Mouse (Mus musculus): ENCODE measurements at regions not wholly inside any gene's neighbourhood (a gene's known extent, or its start where the extent isn't known, plus 50 kb on each side); places are given as distances from the start of the nearest gene placed in this dataset.

- H3K9ac ChIP-seq, result no peak overlapping the region
- no peak for ATAC-seq (ENCODE audit: insufficient number of reproducible peaks, insufficient read depth, low FRiP score, low TSS enrichment)
- no peaks in the 10 kb centered on the region for H3K36me3 ChIP-seq
- WGBS, result 68% methylated on average over 10 of the region's 10 CpGs
- H3K27ac ChIP-seq, result no peak overlapping the region
- no peak overlapping the region for H3K4me2 ChIP-seq (replicated peaks)
- no peaks in the 10 kb centered on the region for H3K27me3 ChIP-seq
- H3K9me3 ChIP-seq, result no peaks in the 10 kb centered on the region
- H3K4me3 ChIP-seq, result no peak overlapping the region
- no peaks in the 10 kb centered on the region for H3K4me1 ChIP-seq
Measured at GRCm38 (mm10) chr5:112039645-112040372, 212.5 kb downstream of the Cryba4 start.

- H3K4me3 ChIP-seq, result no peak overlapping the region
- H3K36me3 ChIP-seq, result no peaks in the 10 kb centered on the region
- no peak overlapping the region for H3K27ac ChIP-seq
- no peak for ATAC-seq (ENCODE audit: insufficient number of reproducible peaks, insufficient read depth, low FRiP score, low TSS enrichment)
- H3K9me3 ChIP-seq, result no peaks in the 10 kb centered on the region
- H3K4me2 ChIP-seq (replicated peaks), result no peak overlapping the region
- no peak overlapping the region for H3K9ac ChIP-seq
- WGBS, result 53% methylated on average over 1 of the region's 1 CpGs
- no peaks in the 10 kb centered on the region for H3K27me3 ChIP-seq
- no peaks in the 10 kb centered on the region for H3K4me1 ChIP-seq
Measured at GRCm38 (mm10) chr5:112040678-112041077, 211.6 kb downstream of the Cryba4 start.

GRCm38 (mm10) chr5:112041285-112041684 is 211.0 kb downstream of the Cryba4 start:
- H3K4me1 ChIP-seq, result no peaks in the 10 kb centered on the region
- no peak overlapping the region for H3K4me2 ChIP-seq (replicated peaks)
- 35% methylated on average over 4 of the region's 4 CpGs for WGBS
- H3K9ac ChIP-seq, result no peak overlapping the region
- no peak overlapping the region for H3K27ac ChIP-seq
- no peaks in the 10 kb centered on the region for H3K9me3 ChIP-seq
- no peaks in the 10 kb centered on the region for H3K27me3 ChIP-seq
- H3K36me3 ChIP-seq, result no peaks in the 10 kb centered on the region
- H3K4me3 ChIP-seq, result no peak overlapping the region
- no peak for ATAC-seq (ENCODE audit: insufficient number of reproducible peaks, insufficient read depth, low FRiP score, low TSS enrichment)

GRCm38 (mm10) chr5:112042236-112042635 is 210.1 kb downstream of the Cryba4 start:
- Histone ChIP-seq H3K27ac (no peak overlapping the region), H3K4me1 (no peaks in the 10 kb centered on the region), H3K4me2 (replicated peaks) (no peak overlapping the region), H3K36me3 (no peaks in the 10 kb centered on the region), H3K9me3 (no peaks in the 10 kb centered on the region), H3K27me3 (no peaks in the 10 kb centered on the region), H3K9ac (no peak overlapping the region), H3K4me3 (no peak overlapping the region)
- no peak for ATAC-seq (ENCODE audit: insufficient number of reproducible peaks, insufficient read depth, low FRiP score, low TSS enrichment)
- WGBS, result 84% methylated on average over 11 of the region's 11 CpGs

GRCm38 (mm10) chr5:112050046-112050782 is 202.1 kb downstream of the Cryba4 start:
- no peak overlapping the region for H3K4me2 ChIP-seq (replicated peaks)
- no peaks in the 10 kb centered on the region for H3K27me3 ChIP-seq
- H3K27ac ChIP-seq, result no peak overlapping the region
- H3K9ac ChIP-seq, result no peak overlapping the region
- H3K36me3 ChIP-seq, result no peaks in the 10 kb centered on the region
- WGBS, result 38% methylated on average over 16 of the region's 16 CpGs
- 0 out of 2 replicates have a peak, but pooled peaks cover 4% of the 10 kb centered on the region for H3K4me1 ChIP-seq
- H3K9me3 ChIP-seq, result no peaks in the 10 kb centered on the region
- no peak overlapping the region for H3K4me3 ChIP-seq
- ATAC-seq (ENCODE audit: insufficient number of reproducible peaks, insufficient read depth, low FRiP score, low TSS enrichment), result no peak

GRCm38 (mm10) chr5:112050906-112051305 is 201.4 kb downstream of the Cryba4 start:
- Histone ChIP-seq H3K9ac (no peak overlapping the region), H3K27ac (no peak overlapping the region), H3K4me1 (0 out of 2 replicates have a peak, but pooled peaks cover 4% of the 10 kb centered on the region), H3K4me2 (replicated peaks) (no peak overlapping the region), H3K36me3 (no peaks in the 10 kb centered on the region), H3K4me3 (no peak overlapping the region), H3K9me3 (no peaks in the 10 kb centered on the region), H3K27me3 (no peaks in the 10 kb centered on the region)
- no peak for ATAC-seq (ENCODE audit: insufficient number of reproducible peaks, insufficient read depth, low FRiP score, low TSS enrichment)
- WGBS, result 61% methylated on average over 5 of the region's 5 CpGs

GRCm38 (mm10) chr5:112051786-112052185 is 200.5 kb downstream of the Cryba4 start:
- H3K4me1 ChIP-seq, result 0 out of 2 replicates have a peak, but pooled peaks cover 4% of the 10 kb centered on the region
- no peak overlapping the region for H3K9ac ChIP-seq
- no peaks in the 10 kb centered on the region for H3K9me3 ChIP-seq
- 86% methylated on average over 10 of the region's 10 CpGs for WGBS
- H3K27ac ChIP-seq, result no peak overlapping the region
- ATAC-seq (ENCODE audit: insufficient number of reproducible peaks, insufficient read depth, low FRiP score, low TSS enrichment), result no peak
- no peaks in the 10 kb centered on the region for H3K27me3 ChIP-seq
- H3K4me2 ChIP-seq (replicated peaks), result no peak overlapping the region
- H3K36me3 ChIP-seq, result no peaks in the 10 kb centered on the region
- no peak overlapping the region for H3K4me3 ChIP-seq

- Histone ChIP-seq H3K27me3 (no peaks in the 10 kb centered on the region), H3K4me1 (0 out of 2 replicates have a peak, but pooled peaks cover 4% of the 10 kb centered on the region), H3K4me2 (replicated peaks) (no peak overlapping the region), H3K9ac (no peak overlapping the region), H3K36me3 (no peaks in the 10 kb centered on the region), H3K27ac (no peak overlapping the region), H3K9me3 (no peaks in the 10 kb centered on the region), H3K4me3 (no peak overlapping the region)
- WGBS, result 79% methylated on average over 5 of the region's 5 CpGs
- ATAC-seq (ENCODE audit: insufficient number of reproducible peaks, insufficient read depth, low FRiP score, low TSS enrichment), result no peak
Measured at GRCm38 (mm10) chr5:112053600-112054155, 198.6 kb downstream of the Cryba4 start.

GRCm38 (mm10) chr5:112055018-112055417 is 197.3 kb downstream of the Cryba4 start:
- WGBS, result 84% methylated on average over 4 of the region's 4 CpGs
- H3K27me3 ChIP-seq, result no peaks in the 10 kb centered on the region
- H3K9ac ChIP-seq, result no peak overlapping the region
- 0 out of 2 replicates have a peak, but pooled peaks cover 4% of the 10 kb centered on the region for H3K4me1 ChIP-seq
- no peaks in the 10 kb centered on the region for H3K9me3 ChIP-seq
- H3K4me2 ChIP-seq (replicated peaks), result no peak overlapping the region
- no peak for ATAC-seq (ENCODE audit: insufficient number of reproducible peaks, insufficient read depth, low FRiP score, low TSS enrichment)
- no peaks in the 10 kb centered on the region for H3K36me3 ChIP-seq
- H3K4me3 ChIP-seq, result no peak overlapping the region
- H3K27ac ChIP-seq, result no peak overlapping the region

GRCm38 (mm10) chr5:112069917-112070316 is 182.4 kb downstream of the Cryba4 start:
- Histone ChIP-seq H3K4me2 (replicated peaks) (no peak overlapping the region), H3K4me1 (no peaks in the 10 kb centered on the region), H3K27me3 (no peaks in the 10 kb centered on the region), H3K36me3 (no peaks in the 10 kb centered on the region), H3K27ac (no peak overlapping the region), H3K9ac (no peak overlapping the region), H3K9me3 (no peaks in the 10 kb centered on the region), H3K4me3 (no peak overlapping the region)
- WGBS, result 84% methylated on average over 13 of the region's 13 CpGs
- no peak for ATAC-seq (ENCODE audit: insufficient number of reproducible peaks, insufficient read depth, low FRiP score, low TSS enrichment)

GRCm38 (mm10) chr5:112072456-112072855 is 179.9 kb downstream of the Cryba4 start:
- no peaks in the 10 kb centered on the region for H3K27me3 ChIP-seq
- no peak for ATAC-seq (ENCODE audit: insufficient number of reproducible peaks, insufficient read depth, low FRiP score, low TSS enrichment)
- 55% methylated on average over 4 of the region's 4 CpGs for WGBS
- H3K4me2 ChIP-seq (replicated peaks), result no peak overlapping the region
- no peak overlapping the region for H3K4me3 ChIP-seq
- H3K9ac ChIP-seq, result no peak overlapping the region
- H3K9me3 ChIP-seq, result no peaks in the 10 kb centered on the region
- H3K27ac ChIP-seq, result no peak overlapping the region
- no peaks in the 10 kb centered on the region for H3K36me3 ChIP-seq
- 0 out of 2 replicates have a peak, but pooled peaks cover 4% of the 10 kb centered on the region for H3K4me1 ChIP-seq

- H3K9ac ChIP-seq, result no peak overlapping the region
- no peaks in the 10 kb centered on the region for H3K36me3 ChIP-seq
- ATAC-seq (ENCODE audit: insufficient number of reproducible peaks, insufficient read depth, low FRiP score, low TSS enrichment), result no peak
- no peak overlapping the region for H3K4me3 ChIP-seq
- H3K27me3 ChIP-seq, result no peaks in the 10 kb centered on the region
- H3K27ac ChIP-seq, result no peak overlapping the region
- no peak overlapping the region for H3K4me2 ChIP-seq (replicated peaks)
- H3K9me3 ChIP-seq, result no peaks in the 10 kb centered on the region
- 51% methylated on average over 14 of the region's 14 CpGs for WGBS
- 0 out of 2 replicates have a peak, but pooled peaks cover 4% of the 10 kb centered on the region for H3K4me1 ChIP-seq
Measured at GRCm38 (mm10) chr5:112077097-112077496, 175.2 kb downstream of the Cryba4 start.

All from embryonic facial prominence, embryonic 12.5 days (tissue).